Mouse (Mus musculus): Measurements from ENCODE around the gene Tmigd1. TPM values are rescaled to one million over a fixed set of nuclear protein-coding genes. Genes with fewer than 3 reads are reported as not detected.

Gene Tmigd1
- polyA plus RNA-seq, 2 experiments from 2014 or later = 0.65 TPM; not detected in 1

Other genes with a start within 250 kb of the Tmigd1 start
- not detected for gene Bhlha9, start 229.7 kb upstream of the Tmigd1 start, polyA plus RNA-seq (2017; shearing (Covaris generic))
- not detected for gene Trarg1, start 222.4 kb upstream of the Tmigd1 start, polyA plus RNA-seq (2017; shearing (Covaris generic))
- gene Gosr1, start 138.6 kb upstream of the Tmigd1 start, polyA plus RNA-seq (2017; shearing (Covaris generic)) = 10 to 100 TPM; 49.2 to 62.6 TPM
- 1 to 10 TPM; 3.5 to 4.0 TPM for gene Cpd, start 55.1 kb upstream of the Tmigd1 start, polyA plus RNA-seq (2017; shearing (Covaris generic))
- gene Blmh, start 22.6 kb downstream of the Tmigd1 start, polyA plus RNA-seq (2017; shearing (Covaris generic)) = 100 to 1,000 TPM in 1 of 2 experiments, 10 to 100 TPM in 1; 81.9 to 102 TPM
- gene Slc6a4, start 96.4 kb downstream of the Tmigd1 start, polyA plus RNA-seq (2017; shearing (Covaris generic)) = under 1 TPM in 1 of 2 experiments, not detected in 1; 0.24 TPM
- 10 to 100 TPM; 53.0 to 83.1 TPM for gene Nsrp1, start 176.3 kb downstream of the Tmigd1 start, polyA plus RNA-seq (2017; shearing (Covaris generic))